Mouse (Mus musculus): ENCODE measurements around the gene Fgfr2.

Fgfr2 gene

GRCm38 (mm10) chr7:130756343-130756835 lies 2366.8 kb downstream of the Fgfr2 start:
- DNase-seq (ENCODE audit: low spot score) = no peak

- no peak for DNase-seq (ENCODE audit: low spot score)
Observed at GRCm38 (mm10) chr7:130754790-130755189, 2368.4 kb downstream of the Fgfr2 start.

GRCm38 (mm10) chr7:130751678-130752077 lies 2371.5 kb downstream of the Fgfr2 start:
- DNase-seq (ENCODE audit: low spot score) = no peak

GRCm38 (mm10) chr7:130750752-130751490 lies 2372.2 kb downstream of the Fgfr2 start:
- DNase-seq (ENCODE audit: low spot score) = no peak

- no peak for DNase-seq (ENCODE audit: low spot score)
Observed at GRCm38 (mm10) chr7:130749165-130749564, 2374.0 kb downstream of the Fgfr2 start.

GRCm38 (mm10) chr7:130743239-130744025 lies 2379.7 kb downstream of the Fgfr2 start:
- DNase-seq (ENCODE audit: low spot score) = no peak

GRCm38 (mm10) chr7:130741099-130741498 lies 2382.1 kb downstream of the Fgfr2 start:
- no peak for DNase-seq (ENCODE audit: low spot score)

- no peak for DNase-seq (ENCODE audit: low spot score)
Observed at GRCm38 (mm10) chr7:130734195-130734787, 2388.9 kb downstream of the Fgfr2 start.

- no peak for DNase-seq (ENCODE audit: low spot score)
Observed at GRCm38 (mm10) chr7:130733423-130733822, 2389.7 kb downstream of the Fgfr2 start.

- DNase-seq (ENCODE audit: low spot score) = no peak
Observed at GRCm38 (mm10) chr7:130732908-130733307, 2390.2 kb downstream of the Fgfr2 start.

GRCm38 (mm10) chr7:130731792-130732191 lies 2391.4 kb downstream of the Fgfr2 start:
- no peak for DNase-seq (ENCODE audit: low spot score)

GRCm38 (mm10) chr7:130727560-130727959 lies 2395.6 kb downstream of the Fgfr2 start:
- no peak for DNase-seq (ENCODE audit: low spot score)

GRCm38 (mm10) chr7:130726724-130727422 lies 2396.3 kb downstream of the Fgfr2 start:
- no peak for DNase-seq (ENCODE audit: low spot score)

GRCm38 (mm10) chr7:130726185-130726584 lies 2397.0 kb downstream of the Fgfr2 start:
- no peak for DNase-seq (ENCODE audit: low spot score)

GRCm38 (mm10) chr7:130720646-130721335 lies 2402.4 kb downstream of the Fgfr2 start:
- DNase-seq (ENCODE audit: low spot score) = no peak

- no peak for DNase-seq (ENCODE audit: low spot score)
Observed at GRCm38 (mm10) chr7:130719931-130720598, 2403.1 kb downstream of the Fgfr2 start.

- DNase-seq (ENCODE audit: low spot score) = no peak
Observed at GRCm38 (mm10) chr7:130716989-130717388, 2406.2 kb downstream of the Fgfr2 start.

GRCm38 (mm10) chr7:130716341-130716740 lies 2406.8 kb downstream of the Fgfr2 start:
- no peak for DNase-seq (ENCODE audit: low spot score)

- no peak for DNase-seq (ENCODE audit: low spot score)
Observed at GRCm38 (mm10) chr7:130715467-130715866, 2407.7 kb downstream of the Fgfr2 start.

GRCm38 (mm10) chr7:130713319-130713718 lies 2409.8 kb downstream of the Fgfr2 start:
- DNase-seq (ENCODE audit: low spot score) = no peak

- DNase-seq (ENCODE audit: low spot score) = no peak
Observed at GRCm38 (mm10) chr7:130711851-130712250, 2411.3 kb downstream of the Fgfr2 start.
